Mouse (Mus musculus) cerebellum, adult 9-10 months (tissue): ENCODE measurements around the gene Galnt10.
A peak's percentile ranks its signal among the peaks of the same experiment; 100 is the strongest.

Experiments used
- DNase-seq: peaks from one replicate; pipeline ENCODE4 v3.0.0; 2022

Galnt10 gene

GRCm38 (mm10) chr11:57645018-57645559, at the start of gene Galnt10:
TSS of gene Galnt10 (plus strand) at chr11:57645442.
- peak; percentile 84 for DNase-seq

- DNase-seq: no peak
Observed at GRCm38 (mm10) chr11:57595899-57596298, 49.3 kb upstream of the Galnt10 start.

- no peak for DNase-seq
Observed at GRCm38 (mm10) chr11:57598161-57598560, 47.1 kb upstream of the Galnt10 start.

- DNase-seq: no peak
Observed at GRCm38 (mm10) chr11:57599304-57599703, 45.9 kb upstream of the Galnt10 start.

- DNase-seq: no peak
Observed at GRCm38 (mm10) chr11:57600113-57600512, 45.1 kb upstream of the Galnt10 start.

- DNase-seq: peak; percentile 88
Observed at GRCm38 (mm10) chr11:57600621-57601121, 44.6 kb upstream of the Galnt10 start.

- DNase-seq: no peak
Observed at GRCm38 (mm10) chr11:57601806-57602455, 43.3 kb upstream of the Galnt10 start.

GRCm38 (mm10) chr11:57605086-57605485, 40.2 kb upstream of the Galnt10 start:
- DNase-seq: no peak

- DNase-seq: no peak
Observed at GRCm38 (mm10) chr11:57605660-57606059, 39.6 kb upstream of the Galnt10 start.

GRCm38 (mm10) chr11:57614502-57614901, 30.7 kb upstream of the Galnt10 start:
- no peak for DNase-seq

- no peak for DNase-seq
Observed at GRCm38 (mm10) chr11:57615286-57615685, 30.0 kb upstream of the Galnt10 start.

GRCm38 (mm10) chr11:57615871-57616270, 29.4 kb upstream of the Galnt10 start:
- no peak for DNase-seq

- peak; percentile 36 for DNase-seq
Observed at GRCm38 (mm10) chr11:57617526-57618264, 27.5 kb upstream of the Galnt10 start.

GRCm38 (mm10) chr11:57621472-57621871, 23.8 kb upstream of the Galnt10 start:
- no peak for DNase-seq

GRCm38 (mm10) chr11:57621876-57622275, 23.4 kb upstream of the Galnt10 start:
- no peak for DNase-seq

GRCm38 (mm10) chr11:57624490-57624893, 20.8 kb upstream of the Galnt10 start:
- no peak for DNase-seq

- no peak for DNase-seq
Observed at GRCm38 (mm10) chr11:57625465-57625864, 19.8 kb upstream of the Galnt10 start.

GRCm38 (mm10) chr11:57627086-57627735, 18.0 kb upstream of the Galnt10 start:
- peak; percentile 26 for DNase-seq

- DNase-seq: no peak
Observed at GRCm38 (mm10) chr11:57631805-57632485, 13.3 kb upstream of the Galnt10 start.

- no peak for DNase-seq
Observed at GRCm38 (mm10) chr11:57633006-57633405, 12.2 kb upstream of the Galnt10 start.

- no peak for DNase-seq
Observed at GRCm38 (mm10) chr11:57633975-57634585, 11.2 kb upstream of the Galnt10 start.

- DNase-seq: no peak
Observed at GRCm38 (mm10) chr11:57635148-57635547, 10.1 kb upstream of the Galnt10 start.
